Mouse (Mus musculus): Measurements from ENCODE around the gene Rps12.

Rps12 gene

DNA sequence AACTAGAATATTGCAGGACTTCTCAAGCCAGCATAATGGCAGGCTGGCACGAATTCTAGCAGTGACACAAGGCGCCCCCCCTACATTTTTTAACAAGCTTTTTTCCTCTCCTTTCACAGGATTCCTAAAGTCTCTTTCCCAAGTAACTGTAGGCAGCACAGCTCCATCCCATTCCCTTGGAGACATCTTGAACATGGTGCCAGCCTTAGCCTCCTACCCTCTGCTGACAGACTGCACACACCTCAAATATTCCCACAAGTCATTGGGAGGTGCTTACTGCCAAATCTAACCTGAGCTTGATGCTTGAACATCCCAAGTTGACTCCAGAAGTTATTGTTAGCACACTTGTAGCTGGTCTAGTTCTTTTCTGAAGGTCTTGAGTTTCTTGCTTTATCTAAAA lies 3.0 kb downstream of the Rps12 start:
- no peak for DNase-seq

- no peak for DNase-seq
These were observed 3.6 kb downstream of the Rps12 start for GRCm38 (mm10) chr10:23783493-23783884.

DNA sequence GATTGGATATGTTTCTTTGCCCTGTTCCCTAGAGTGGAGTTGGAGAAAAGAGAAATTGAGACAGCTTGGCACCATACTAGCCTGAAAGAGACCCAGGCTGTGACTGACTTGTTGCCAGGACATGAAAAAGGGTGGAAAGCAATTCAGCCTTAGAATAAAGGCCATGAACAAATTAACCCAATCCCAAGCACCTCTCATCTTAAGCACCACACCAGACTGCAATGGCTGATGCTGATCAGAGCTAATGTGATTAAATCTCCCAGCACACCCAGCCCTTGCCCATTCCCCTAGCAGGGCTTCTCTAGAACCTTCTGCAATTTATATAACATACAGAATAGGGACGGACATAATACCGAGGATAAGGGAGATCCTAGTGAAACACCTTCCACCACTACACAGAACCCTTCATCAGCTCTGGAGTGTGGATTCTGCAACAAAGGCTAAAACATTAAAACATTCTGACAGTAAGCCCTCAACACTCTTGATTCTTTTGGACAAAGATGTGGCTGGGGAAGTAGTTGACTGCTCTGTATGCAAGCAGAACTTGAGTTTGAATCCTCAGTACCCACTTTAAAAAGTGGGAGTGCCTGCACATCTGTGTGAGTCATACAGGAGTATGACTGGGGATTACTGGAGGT lies 4.1 kb downstream of the Rps12 start:
- no peak for DNase-seq

DNA sequence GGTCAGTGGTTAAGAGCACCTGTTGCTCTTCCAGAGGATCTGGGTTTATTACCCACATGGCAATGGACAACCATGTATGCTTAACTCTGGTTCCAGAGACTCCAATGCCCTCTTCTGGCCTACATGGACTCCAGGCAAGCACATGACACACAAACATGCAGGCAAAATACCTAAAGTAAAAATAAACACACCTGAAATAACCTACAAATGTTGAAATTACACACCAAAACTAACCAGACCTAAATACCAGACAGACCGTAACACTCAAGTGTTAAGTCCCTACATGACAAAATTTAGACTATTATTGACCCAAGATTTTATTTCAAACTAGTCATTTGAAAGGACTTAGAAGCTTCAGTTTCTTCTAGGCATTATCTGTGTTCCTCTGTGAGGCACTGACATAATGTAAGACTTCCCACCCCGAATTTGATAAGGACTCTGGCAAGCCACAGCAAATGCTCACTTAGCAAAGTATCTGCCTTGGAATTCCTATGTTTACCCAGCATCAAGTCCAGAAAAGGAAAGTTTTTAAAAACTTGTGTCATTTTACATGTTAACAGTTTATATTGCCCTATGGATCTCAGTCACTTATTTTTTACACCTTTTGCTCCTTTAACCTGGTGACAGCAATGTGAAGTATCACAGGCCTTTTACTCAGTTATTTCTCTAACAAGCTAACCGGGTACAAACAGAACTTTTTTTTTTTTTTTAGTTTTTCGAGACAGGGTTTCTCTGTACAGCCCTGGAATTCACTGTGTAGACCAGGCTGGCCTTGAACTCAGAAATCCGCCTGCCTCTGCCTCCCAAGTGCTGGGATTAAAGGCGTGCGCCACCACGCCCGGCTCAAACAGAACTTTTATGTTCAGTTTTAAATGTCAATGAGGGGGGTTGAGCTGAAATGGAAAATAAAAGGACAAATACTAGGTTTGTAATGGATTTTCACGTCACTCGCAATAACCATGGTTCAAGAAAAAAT lies 5.0 kb downstream of the Rps12 start:
- no peak for DNase-seq

- DNase-seq = no peak
These were observed 6.4 kb downstream of the Rps12 start for GRCm38 (mm10) chr10:23780539-23781275.

DNA sequence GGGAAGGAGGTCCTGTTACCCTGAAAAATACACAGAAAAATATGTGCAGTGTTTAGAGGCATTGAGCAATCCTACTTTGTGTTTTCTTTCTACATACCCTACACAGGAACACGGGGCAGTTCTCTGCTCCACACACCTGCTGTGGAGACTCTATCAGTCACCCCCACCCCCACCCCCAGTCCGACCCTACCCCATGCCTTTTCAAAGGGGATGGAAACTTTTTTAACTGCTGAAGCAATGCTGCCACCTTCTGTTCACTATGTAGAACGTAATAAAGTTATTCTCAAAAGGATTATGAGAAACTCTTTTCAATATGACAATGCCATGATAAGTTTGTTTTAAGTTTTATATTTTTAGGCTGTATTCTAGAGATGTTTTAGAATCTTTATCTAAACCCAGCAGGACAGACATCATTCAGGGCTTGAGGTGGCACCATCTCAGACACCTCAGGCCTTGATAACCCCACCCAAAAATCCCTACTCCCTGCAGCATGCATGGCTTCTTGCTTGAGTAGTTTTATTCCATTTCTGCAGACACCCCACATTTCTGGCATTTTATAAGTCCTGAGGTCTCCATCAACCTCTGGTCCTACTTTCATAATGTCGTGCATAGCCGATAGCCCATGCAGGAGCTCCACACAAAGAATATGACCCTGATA lies 9.7 kb downstream of the Rps12 start:
- no peak for DNase-seq

DNA sequence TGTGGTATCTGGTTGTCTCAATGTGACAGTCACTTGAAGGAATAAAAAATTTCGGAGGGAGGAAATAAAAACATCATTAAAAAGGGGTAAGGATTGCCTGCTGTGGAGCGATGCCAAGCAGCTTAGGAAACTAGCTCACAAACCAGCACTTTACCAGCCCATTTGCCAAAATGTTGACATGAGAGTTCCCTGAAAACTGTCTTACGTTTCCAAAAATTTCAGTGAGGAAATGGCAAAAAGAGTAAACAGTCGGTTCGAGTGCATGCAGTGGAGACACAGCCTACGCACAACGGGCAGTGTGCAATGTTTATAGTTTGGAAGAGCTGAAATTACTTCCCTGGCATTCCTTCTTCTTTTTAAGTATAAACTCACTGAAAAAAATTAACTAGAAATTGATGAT lies 32.9 kb downstream of the Rps12 start:
- DNase-seq = no peak

Data from kidney, postnatal 10 days (tissue).